Mouse (Mus musculus) MEL (cell line): ENCODE data around the gene Tmem212. TPM values are rescaled to one million over a fixed set of nuclear protein-coding genes. Genes with fewer than 3 reads are reported as not detected.

Experiments used
- DNase-seq: peaks from one replicate; pipeline ENCODE4 v3.0.0; 2011; ENCODE audit warnings: low read depth, low spot score
- H3K27ac ChIP-seq: 2 replicates; pipeline ENCODE4 v1.5.1; 2012; ENCODE audit warnings: low read depth, mild to moderate bottlenecking, control low read depth, low read length, moderate library complexity; ENCODE audit not compliant: control insufficient read depth
- H3K27me3 ChIP-seq, 2 experiments: fragments of 150-350 bp in 1 of 2; sonication (generic) in 1 of 2; 2 replicates each; pipeline ENCODE4 v1.6.1; 2012; ENCODE audit warnings: low read length in 2 of 2, mild to moderate bottlenecking in 2 of 2, improper control_type of control experiment in 1 of 2, moderate library complexity in 1 of 2; ENCODE audit not compliant: insufficient read depth in 2 of 2, control insufficient read depth in 1 of 2
- H3K36me3 ChIP-seq, 2 experiments: 2 replicates each; pipeline ENCODE4 v1.6.1; 2012 to 2014; ENCODE audit warnings: low read length in 2 of 2, improper control_type of control experiment in 1 of 2, inconsistent platforms in 1 of 2, mild to moderate bottlenecking in 1 of 2; ENCODE audit not compliant: insufficient read depth in 2 of 2, control insufficient read depth in 1 of 2
- H3K4me1 ChIP-seq, 2 experiments: fragments of 150-350 bp in 1 of 2; sonication (generic) in 1 of 2; 2 replicates each; pipeline ENCODE4 v1.6.1; 2012; ENCODE audit warnings: low read length in 2 of 2, improper control_type of control experiment in 1 of 2, mild to moderate bottlenecking in 1 of 2; ENCODE audit not compliant: insufficient read depth in 2 of 2, control insufficient read depth in 1 of 2
- H3K4me3 ChIP-seq, 2 experiments: fragments of 150-350 bp in 1 of 2; sonication (generic) in 1 of 2; 2 replicates each; pipeline ENCODE4 v1.5.1; 2012; ENCODE audit warnings: low read depth in 2 of 2, low read length in 2 of 2, mild to moderate bottlenecking in 2 of 2, moderate library complexity in 2 of 2, control low read depth in 1 of 2, improper control_type of control experiment in 1 of 2; ENCODE audit not compliant: control insufficient read depth in 1 of 2, insufficient read depth in 1 of 2
- H3K79me2 ChIP-seq: 2 replicates; pipeline ENCODE4 v1.6.1; 2012; ENCODE audit warnings: mild to moderate bottlenecking, low read length, moderate library complexity; ENCODE audit not compliant: control insufficient read depth, poor library complexity, insufficient read depth
- H3K9ac ChIP-seq: 2 replicates; pipeline ENCODE4 v1.6.1; 2012; ENCODE audit warnings: low read depth, mild to moderate bottlenecking, control low read depth, low read length, moderate library complexity; ENCODE audit not compliant: control insufficient read depth, poor library complexity, severe bottlenecking
- H3K9me3 ChIP-seq: fragments of 150-350 bp; sonication (generic); replicated peaks from 2 replicates; pipeline ENCODE4 v1.6.1; 2012; ENCODE audit warnings: mild to moderate bottlenecking, low read length, improper control_type of control experiment, moderate library complexity; ENCODE audit not compliant: insufficient read depth
- CHD2 ChIP-seq: IDR thresholded peaks from 2 replicates; pipeline ENCODE4 v1.6.1; 2011; ENCODE audit warnings: low read length, improper control_type of control experiment
- E2F4 ChIP-seq: IDR thresholded peaks from 2 replicates; pipeline ENCODE4 v1.6.1; 2011; ENCODE audit warnings: low read depth, low read length, improper control_type of control experiment, borderline replicate concordance
- EP300 ChIP-seq, 2 experiments: IDR thresholded peaks; 2 replicates each; pipeline ENCODE4 v1.6.1; 2011; ENCODE audit warnings: improper control_type of control experiment in 2 of 2, low read length in 2 of 2, low read depth in 1 of 2, mild to moderate bottlenecking in 1 of 2
- ETS1 ChIP-seq: IDR thresholded peaks from 2 replicates; pipeline ENCODE4 v1.6.1; 2012; ENCODE audit warnings: low read depth, mild to moderate bottlenecking, inconsistent platforms, low read length, improper control_type of control experiment, moderate library complexity
- GABPA ChIP-seq: IDR thresholded peaks from 2 replicates; pipeline ENCODE4 v1.6.1; 2012; ENCODE audit warnings: low read depth, mild to moderate bottlenecking, inconsistent platforms, low read length, improper control_type of control experiment, moderate library complexity
- MAX ChIP-seq: IDR thresholded peaks from 2 replicates; pipeline ENCODE4 v1.6.1; 2011; ENCODE audit warnings: low read length, improper control_type of control experiment
- MEF2A ChIP-seq: IDR thresholded peaks from 2 replicates; pipeline ENCODE4 v1.6.1; 2014; ENCODE audit warnings: low read depth, mild to moderate bottlenecking, inconsistent platforms, low read length, improper control_type of control experiment; ENCODE audit not compliant: poor library complexity, insufficient replicate concordance, severe bottlenecking; ENCODE audit errors: extremely low read depth
- MXI1 ChIP-seq: IDR thresholded peaks from 2 replicates; pipeline ENCODE4 v1.6.1; 2011; ENCODE audit warnings: mild to moderate bottlenecking, low read depth, low read length, improper control_type of control experiment
- MYC ChIP-seq: IDR thresholded peaks from 2 replicates; pipeline ENCODE4 v1.6.1; 2011; ENCODE audit warnings: low read depth, mild to moderate bottlenecking, low read length, improper control_type of control experiment, moderate library complexity
- RAD21 ChIP-seq: IDR thresholded peaks from 2 replicates; pipeline ENCODE4 v1.6.1; 2011; ENCODE audit warnings: mild to moderate bottlenecking, low read depth, low read length, improper control_type of control experiment
- RCOR1 ChIP-seq: IDR thresholded peaks from 2 replicates; pipeline ENCODE4 v1.6.1; 2012; ENCODE audit warnings: low read depth, mild to moderate bottlenecking, inconsistent platforms, low read length, improper control_type of control experiment
- SIN3A ChIP-seq: IDR thresholded peaks from 2 replicates; pipeline ENCODE4 v1.6.1; 2012; ENCODE audit warnings: low read length, improper control_type of control experiment, inconsistent platforms
- TAL1 ChIP-seq: IDR thresholded peaks from 2 replicates; pipeline ENCODE4 v1.6.1; 2012; ENCODE audit warnings: mild to moderate bottlenecking, inconsistent platforms, low read length, moderate library complexity, mixed read lengths
- TBP ChIP-seq: IDR thresholded peaks from 2 replicates; pipeline ENCODE4 v1.8.0; 2011; ENCODE audit warnings: low read depth, low read length, improper control_type of control experiment
- TCF12 ChIP-seq: IDR thresholded peaks from 2 replicates; pipeline ENCODE4 v1.6.1; 2014; ENCODE audit warnings: low read depth, mild to moderate bottlenecking, inconsistent platforms, low read length, improper control_type of control experiment, moderate library complexity
- UBTF ChIP-seq: IDR thresholded peaks from 2 replicates; pipeline ENCODE4 v1.6.1; 2012; ENCODE audit warnings: low read depth, mild to moderate bottlenecking, inconsistent platforms, low read length, improper control_type of control experiment, moderate library complexity, borderline replicate concordance; ENCODE audit not compliant: insufficient read depth
- ZKSCAN1 ChIP-seq: IDR thresholded peaks from 2 replicates; pipeline ENCODE4 v1.6.1; 2012; ENCODE audit warnings: low read depth, mild to moderate bottlenecking, inconsistent platforms, low read length, improper control_type of control experiment, moderate library complexity
- ZMIZ1 ChIP-seq: IDR thresholded peaks from 2 replicates; pipeline ENCODE4 v1.6.1; 2012; ENCODE audit warnings: low read depth, mild to moderate bottlenecking, inconsistent platforms, low read length, improper control_type of control experiment, moderate library complexity
- ZNF384 ChIP-seq: IDR thresholded peaks from 2 replicates; pipeline ENCODE4 v1.6.1; 2012; ENCODE audit warnings: low read depth, mild to moderate bottlenecking, inconsistent platforms, low read length, improper control_type of control experiment
- polyA plus RNA-seq, 2 experiments: library from polyadenylated mRNA; stranded (reverse) in 1 of 2; unstranded in 1 of 2; fragments of >175 nt in 1 of 2; fragments of >200 nt in 1 of 2; gene quantifications; 2 replicates each; pipeline versions ENCODE4 v1.2.1 to v1.2.4; 2012; ENCODE audit warnings: low replicate concordance in 2 of 2, low read depth in 1 of 2; ENCODE audit not compliant: insufficient read length in 2 of 2, insufficient read depth in 1 of 2, missing spikeins in 1 of 2
- total RNA-seq: library from RNA; depleted of rRNA; stranded (reverse); fragments of 300-350 nt; gene quantifications from 2 replicates; pipeline ENCODE4 v1.2.3, GENCODE M21; 2012

The Tmem212 gene
- total and polyA plus RNA-seq, 3 experiments: not detected

- DNase-seq: no peak
- Histone ChIP-seq H3K36me3 (no peaks in the 10 kb centered on the region), H3K79me2 (no peaks in the 10 kb centered on the region), H3K9me3 (no peaks in the 10 kb centered on the region), H3K4me3 (no peak overlapping the region), H3K27me3 (no peaks in the 10 kb centered on the region), H3K27ac (no peak overlapping the region), H3K4me1 (no peaks in the 10 kb centered on the region), H3K9ac (no peak overlapping the region)
- TF ChIP-seq E2F4: no peak
- TF ChIP-seq RCOR1: no peak
- no peak for TF ChIP-seq MXI1
- no peak for TF ChIP-seq CHD2
- no peak for TF ChIP-seq MAX
Observed at GRCm38 (mm10) chr3:27906647-27907209, 10.6 kb upstream of the Tmem212 start.

- no peak for TF ChIP-seq MYC
- no peak for TF ChIP-seq MEF2A
- no peak for TF ChIP-seq TAL1
- TF ChIP-seq TCF12: no peak
- no peak for TF ChIP-seq UBTF
- no peak for TF ChIP-seq ETS1
- no peak for TF ChIP-seq RCOR1
- no peak for TF ChIP-seq RAD21
- TF ChIP-seq ZNF384: no peak
- no peak for TF ChIP-seq ZMIZ1
- no peak for TF ChIP-seq E2F4
- no peak for TF ChIP-seq ZKSCAN1
- no peak for TF ChIP-seq GABPA
- TF ChIP-seq SIN3A: no peak
- TF ChIP-seq TBP: no peak
- TF ChIP-seq EP300 (IDR thresholded peaks at IDR 0.05; ENCODE audit: low read depth in 1 of 2, low read length in 2 of 2): no peak
- Histone ChIP-seq H3K27me3 (no peaks in the 10 kb centered on the region), H3K36me3 (no peaks in the 10 kb centered on the region), H3K9me3 (no peaks in the 10 kb centered on the region), H3K4me1 (no peaks in the 10 kb centered on the region), H3K4me3 (no peak overlapping the region), H3K79me2 (no peaks in the 10 kb centered on the region), H3K9ac (no peak overlapping the region), H3K27ac (no peak overlapping the region)
- no peak for DNase-seq
Observed at GRCm38 (mm10) chr3:27904659-27905330, 8.6 kb upstream of the Tmem212 start.
